Mouse (Mus musculus) intestine, embryonic 14.5 days (tissue): ENCODE results near the gene Rab42. TPM values are rescaled to one million over a fixed set of nuclear protein-coding genes. Genes with fewer than 3 reads are reported as not detected.

Experiments used
- ATAC-seq: fragments of 200-750 bp; cut with Nextera tagmentation; replicated peaks from 2 replicates; pipeline ENCODE4 v1.8.0; 2017; ENCODE audit warnings: low read depth, moderate number of reproducible peaks, moderate TSS enrichment, moderate library complexity; ENCODE audit not compliant: low FRiP score, low TSS enrichment
- DNase-seq: peaks from one replicate; pipeline ENCODE4 v3.0.0-alpha.2; 2018; ENCODE audit warnings: low spot score
- H3K27ac ChIP-seq: fragments of 300-500 bp; sonication (generic); 2 replicates; pipeline ENCODE4 v1.5.1; 2014; ENCODE audit warnings: low read depth, mild to moderate bottlenecking, control low read depth
- H3K27me3 ChIP-seq: fragments of 300-500 bp; sonication (generic); replicated peaks from 2 replicates; pipeline ENCODE4 v1.6.1; 2014; ENCODE audit warnings: low read length, control low read depth; ENCODE audit not compliant: control insufficient read depth, insufficient read depth
- H3K36me3 ChIP-seq: fragments of 300-500 bp; sonication (generic); 2 replicates; pipeline ENCODE4 v1.6.1; 2014; ENCODE audit warnings: low read length, control low read depth; ENCODE audit not compliant: control insufficient read depth, insufficient read depth
- H3K4me1 ChIP-seq: fragments of 300-500 bp; sonication (generic); replicated peaks from 2 replicates; pipeline ENCODE4 v1.6.1; 2014; ENCODE audit warnings: low read length, control low read depth, mixed read lengths; ENCODE audit not compliant: control insufficient read depth, insufficient read depth
- H3K4me2 ChIP-seq: fragments of 300-500 bp; sonication (generic); 2 replicates; pipeline ENCODE4 v1.6.1; 2014; ENCODE audit warnings: low read length
- H3K4me3 ChIP-seq: fragments of 300-500 bp; sonication (generic); 2 replicates; pipeline ENCODE4 v1.5.1; 2014; ENCODE audit warnings: low read depth, low read length, control low read depth, mixed read lengths
- H3K9ac ChIP-seq: fragments of 300-500 bp; sonication (generic); 2 replicates; pipeline ENCODE4 v1.6.1; 2014; ENCODE audit warnings: mild to moderate bottlenecking, low read length
- H3K9me3 ChIP-seq: fragments of 300-500 bp; sonication (generic); 2 replicates; pipeline ENCODE4 v1.6.1; 2016; ENCODE audit warnings: low read length, control low read depth; ENCODE audit not compliant: control insufficient read depth
- WGBS: fragments of 180-500 bp; shearing (Covaris S2); extraction: QIAGEN DNeasy Blood & Tissue Kit; methylation state at CpG from one replicate; pipeline ENCODE4 v1.1.7; 2014; 5-methylcytosine and 5-hydroxymethylcytosine counted together
- polyA plus RNA-seq: library from polyadenylated mRNA; unstranded; fragments of >200 nt; fragmentation: Nextera tagmentation; extraction: Ambion mirVana; gene quantifications from 2 replicates; pipeline ENCODE4 v1.2.1, GENCODE M21; 2014

Gene Rab42
- 1.6 and 1.7 TPM in 2 replicates for polyA plus RNA-seq

- WGBS, result 1% methylated on average over 31 of the region's 31 CpGs
- Histone ChIP-seq H3K27me3 (no peaks in the 10 kb centered on the region), H3K36me3 (no peaks in the 10 kb centered on the region), H3K9ac (peak within 1 kb of the TSS; percentile 48), H3K9me3 (no peaks in the 10 kb centered on the region), H3K4me2 (peak within 1 kb of the TSS; percentile 68), H3K4me1 (no peaks in the 10 kb centered on the region), H3K4me3 (peak within 1 kb of the TSS; percentile 45), H3K27ac (peak within 1 kb of the TSS; percentile 16; the same call in 1 of the 2 replicates)
- DNase-seq (peak; percentile 87), ATAC-seq (peak; percentile 76)
Observed at GRCm38 (mm10) chr4:132302939-132303479, at the start of gene Rab42. TSS of gene Rab42 (minus strand) at chr4:132303385.

- 0% methylated on average over 14 of the region's 14 CpGs for WGBS
Observed at GRCm38 (mm10) chr4:132352739-132353138, 49.6 kb upstream of the Rab42 start.

GRCm38 (mm10) chr4:132351401-132351800 lies 48.2 kb upstream of the Rab42 start:
- WGBS, result 50% methylated on average over 1 of the region's 1 CpGs
- Histone ChIP-seq H3K4me3 (peak overlapping the region; percentile 74), H3K9ac (no peak overlapping the region), H3K4me1 (peaks cover 8% of the 10 kb centered on the region; the same call in 1 of the 2 replicates), H3K27ac (no peak overlapping the region), H3K9me3 (no peaks in the 10 kb centered on the region), H3K36me3 (peaks cover 12% of the 10 kb centered on the region), H3K27me3 (no peaks in the 10 kb centered on the region), H3K4me2 (peak overlapping the region; percentile 77)
- DNase-seq (no peak), ATAC-seq (no peak)

More at GRCm38 (mm10) chr4:132352739-132353138, 49.6 kb upstream of the Rab42 start:
- DNase-seq, result peak; percentile 66
- Histone ChIP-seq H3K4me2 (peak overlapping the region; percentile 77), H3K9ac (peak overlapping the region; percentile 87), H3K4me3 (peak overlapping the region; percentile 74), H3K9me3 (no peaks in the 10 kb centered on the region), H3K27ac (peak overlapping the region; percentile 84), H3K4me1 (peaks cover 8% of the 10 kb centered on the region; the same call in 1 of the 2 replicates), H3K36me3 (peaks cover 24% of the 10 kb centered on the region), H3K27me3 (no peaks in the 10 kb centered on the region)
- no peak for ATAC-seq

GRCm38 (mm10) chr4:132350854-132351253 lies 47.7 kb upstream of the Rab42 start:
- H3K36me3 ChIP-seq, result peaks cover 12% of the 10 kb centered on the region
- no peak for DNase-seq
- H3K9ac ChIP-seq, result no peak overlapping the region
- no peaks in the 10 kb centered on the region for H3K27me3 ChIP-seq
- ATAC-seq, result no peak
- H3K27ac ChIP-seq, result no peak overlapping the region
- H3K4me3 ChIP-seq, result no peak overlapping the region
- H3K9me3 ChIP-seq, result no peaks in the 10 kb centered on the region
- H3K4me1 ChIP-seq, result peaks cover 8% of the 10 kb centered on the region; the same call in 1 of the 2 replicates
- WGBS, result 74% methylated on average over 3 of the region's 3 CpGs
- H3K4me2 ChIP-seq, result peak overlapping the region; percentile 77; the same call in 1 of the 2 replicates

- Histone ChIP-seq H3K27me3 (no peaks in the 10 kb centered on the region), H3K9ac (no peak overlapping the region), H3K9me3 (no peaks in the 10 kb centered on the region), H3K4me3 (no peak overlapping the region), H3K27ac (no peak overlapping the region), H3K4me1 (peaks cover 8% of the 10 kb centered on the region; the same call in 1 of the 2 replicates), H3K4me2 (no peak overlapping the region), H3K36me3 (peaks cover 12% of the 10 kb centered on the region)
- DNase-seq (no peak), ATAC-seq (no peak)
- whole genome bisulfite sequencing, result 46% methylated on average over 2 of the region's 2 CpGs
Observed at GRCm38 (mm10) chr4:132350123-132350740, 47.0 kb upstream of the Rab42 start.

- H3K4me2 ChIP-seq, result no peak overlapping the region
- H3K36me3 ChIP-seq, result peaks cover 12% of the 10 kb centered on the region
- no peaks in the 10 kb centered on the region for H3K27me3 ChIP-seq
- peaks cover 11% of the 10 kb centered on the region for H3K4me1 ChIP-seq
- DNase-seq, result no peak
- no peak for ATAC-seq
- H3K27ac ChIP-seq, result no peak overlapping the region
- H3K9me3 ChIP-seq, result no peaks in the 10 kb centered on the region
- WGBS, result 62% methylated on average over 3 of the region's 3 CpGs
- no peak overlapping the region for H3K9ac ChIP-seq
- no peak overlapping the region for H3K4me3 ChIP-seq
Observed at GRCm38 (mm10) chr4:132349495-132350122, 46.4 kb upstream of the Rab42 start.

GRCm38 (mm10) chr4:132346661-132347060 lies 43.5 kb upstream of the Rab42 start:
- H3K27ac ChIP-seq, result no peak overlapping the region
- no peak for DNase-seq

GRCm38 (mm10) chr4:132346261-132346660 lies 43.1 kb upstream of the Rab42 start:
- Histone ChIP-seq H3K27me3 (no peaks in the 10 kb centered on the region), H3K4me2 (no peak overlapping the region)
- WGBS, result 75% methylated on average over 4 of the region's 4 CpGs

More at GRCm38 (mm10) chr4:132346661-132347060, 43.5 kb upstream of the Rab42 start:
- H3K9me3 ChIP-seq, result no peaks in the 10 kb centered on the region
- H3K4me2 ChIP-seq, result no peak overlapping the region
- no peak overlapping the region for H3K9ac ChIP-seq
- peaks cover 12% of the 10 kb centered on the region for H3K36me3 ChIP-seq
- H3K4me3 ChIP-seq, result no peak overlapping the region
- no peak for ATAC-seq
- no peaks in the 10 kb centered on the region for H3K27me3 ChIP-seq
- H3K4me1 ChIP-seq, result peaks cover 16% of the 10 kb centered on the region
- WGBS, result 56% methylated on average over 3 of the region's 3 CpGs

More at GRCm38 (mm10) chr4:132346261-132346660, 43.1 kb upstream of the Rab42 start:
- no peak overlapping the region for H3K27ac ChIP-seq
- H3K4me3 ChIP-seq, result no peak overlapping the region
- no peaks in the 10 kb centered on the region for H3K9me3 ChIP-seq
- H3K4me1 ChIP-seq, result peaks cover 12% of the 10 kb centered on the region
- ATAC-seq (no peak), DNase-seq (no peak)
- peaks cover 10% of the 10 kb centered on the region for H3K36me3 ChIP-seq
- no peak overlapping the region for H3K9ac ChIP-seq
